Mouse (Mus musculus) stomach, embryonic 14.5 days (tissue): ENCODE measurements around the gene Mapk13. TPM values are rescaled to one million over a fixed set of nuclear protein-coding genes. Genes with fewer than 3 reads are reported as not detected.
"Not testable (repeated sequence)": the region's sequence is repeated elsewhere in the genome, so short reads cannot be mapped to it uniquely, and the experiment has no call there.

Experiments
- ATAC-seq: fragments of 200-750 bp; cut with Nextera tagmentation; 2 replicates; pipeline ENCODE4 v1.8.0; 2017; ENCODE audit warnings: low read depth, moderate TSS enrichment; ENCODE audit not compliant: insufficient number of reproducible peaks, insufficient read depth, low FRiP score
- H3K27ac ChIP-seq: fragments of 300-500 bp; sonication (generic); 2 replicates; pipeline ENCODE4 v1.5.1; 2014; ENCODE audit warnings: mild to moderate bottlenecking, low read length, moderate library complexity, mixed read lengths
- H3K27me3 ChIP-seq: fragments of 300-500 bp; sonication (generic); 2 replicates; pipeline ENCODE4 v1.6.1; 2014; ENCODE audit warnings: low read length, control low read depth, mixed read lengths; ENCODE audit not compliant: control insufficient read depth, insufficient read depth
- H3K36me3 ChIP-seq: fragments of 300-500 bp; sonication (generic); 2 replicates; pipeline ENCODE4 v1.6.1; 2014; ENCODE audit warnings: mild to moderate bottlenecking, control low read depth, low read length, moderate library complexity, mixed read lengths; ENCODE audit not compliant: control insufficient read depth, insufficient read depth
- H3K4me1 ChIP-seq: fragments of 300-500 bp; sonication (generic); 2 replicates; pipeline ENCODE4 v1.6.1; 2014; ENCODE audit warnings: low read length, control low read depth, mixed read lengths; ENCODE audit not compliant: control insufficient read depth, insufficient read depth
- H3K4me2 ChIP-seq: fragments of 300-500 bp; sonication (generic); replicated peaks from 2 replicates; pipeline ENCODE4 v1.6.1; 2014; ENCODE audit warnings: low read depth, low read length, control low read depth
- H3K4me3 ChIP-seq: fragments of 300-500 bp; sonication (generic); 2 replicates; pipeline ENCODE4 v1.5.1; 2014; ENCODE audit warnings: low read depth, low read length, control low read depth
- H3K9ac ChIP-seq: fragments of 300-500 bp; sonication (generic); replicated peaks from 2 replicates; pipeline ENCODE4 v1.6.1; 2014; ENCODE audit warnings: low read depth, mild to moderate bottlenecking, control low read depth, low read length, moderate library complexity, mixed read lengths
- H3K9me3 ChIP-seq: fragments of 300-500 bp; sonication (generic); 2 replicates; pipeline ENCODE4 v1.6.1; 2016; ENCODE audit warnings: low read depth, low read length, control low read depth; ENCODE audit not compliant: control insufficient read depth
- WGBS: fragments of 180-500 bp; shearing (Covaris S2); extraction: QIAGEN DNeasy Blood & Tissue Kit; methylation state at CpG from one replicate; pipeline ENCODE4 v1.1.7; 2014; 5-methylcytosine and 5-hydroxymethylcytosine counted together
- polyA plus RNA-seq: library from polyadenylated mRNA; unstranded; fragments of >200 nt; fragmentation: Nextera tagmentation; extraction: Ambion mirVana; gene quantifications from 2 replicates; pipeline ENCODE4 v1.2.1, GENCODE M21; 2014

Gene Mapk13
- polyA plus RNA-seq, 1 experiment from 2014 or later = 78.3 TPM

DNA sequence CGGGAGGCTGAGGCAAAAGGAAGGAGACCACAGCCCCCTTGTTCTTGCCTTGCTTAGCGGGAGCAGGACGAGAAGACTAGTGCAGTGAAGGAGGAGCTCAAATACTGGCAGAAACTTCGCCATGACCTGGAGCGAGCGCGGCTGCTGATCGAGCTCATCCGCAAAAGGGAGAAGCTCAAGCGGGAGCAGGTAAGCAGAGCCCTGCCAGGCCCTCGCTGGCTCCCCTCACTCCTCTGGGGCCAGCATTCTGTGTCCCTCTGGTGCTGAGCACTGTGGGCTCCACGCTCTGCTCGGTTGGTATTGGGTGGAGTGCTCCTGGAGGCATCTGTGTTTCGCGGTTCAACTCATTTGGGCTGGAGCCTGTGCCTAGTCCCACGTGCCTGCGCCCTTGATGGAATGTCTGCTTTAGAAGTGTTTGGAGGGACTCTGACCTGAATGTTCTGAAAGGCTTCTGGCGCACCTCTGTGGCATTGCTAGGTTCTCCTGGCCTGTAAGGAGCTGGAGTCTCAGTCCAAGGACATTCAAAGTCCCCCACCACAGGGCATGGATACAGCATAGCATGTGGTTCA is 45.5 kb downstream of the Mapk13 start:
- 87% methylated on average over 18 of the region's 18 CpGs for WGBS
- Histone ChIP-seq H3K9me3 (no peaks in the 10 kb centered on the region), H3K4me2 (no peak overlapping the region), H3K27ac (no peak overlapping the region), H3K4me3 (no peak overlapping the region), H3K4me1 (no peaks in the 10 kb centered on the region), H3K9ac (no peak overlapping the region), H3K27me3 (no peaks in the 10 kb centered on the region), H3K36me3 (peaks cover 70% of the 10 kb centered on the region)
- ATAC-seq = 0 out of 2 replicates have a peak, but pooled peaks have one; percentile 28

DNA sequence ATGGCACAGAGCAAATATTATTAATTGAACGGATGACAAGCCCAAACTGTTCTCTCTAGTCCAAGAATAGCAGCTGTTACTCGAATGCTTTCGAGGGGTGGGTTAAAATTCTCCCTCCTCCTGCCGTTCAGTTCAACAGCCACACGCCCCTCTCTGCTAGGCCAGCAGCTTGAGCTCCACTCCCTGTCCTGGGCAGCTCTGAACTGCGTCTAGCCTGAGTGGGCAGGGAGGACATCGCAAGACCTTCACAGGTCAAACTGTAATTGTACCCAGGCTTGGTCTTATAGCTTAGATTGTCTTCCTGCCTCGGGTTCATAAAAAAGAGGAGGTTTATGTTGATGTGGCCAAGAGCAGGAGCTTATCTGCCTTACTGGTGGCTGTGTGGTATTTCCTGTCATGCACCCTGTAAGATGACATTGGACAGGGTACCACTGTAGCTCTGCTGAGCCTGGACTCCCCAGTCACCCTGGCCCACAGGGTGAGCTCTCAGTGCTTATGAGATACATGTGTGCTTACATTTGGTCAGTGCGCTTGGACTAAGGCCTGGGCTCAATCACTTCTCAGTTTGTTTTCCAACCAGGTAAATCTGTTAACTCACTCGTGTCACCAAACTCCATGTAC is 46.4 kb downstream of the Mapk13 start:
- Histone ChIP-seq H3K27me3 (no peaks in the 10 kb centered on the region), H3K9ac (no peak overlapping the region), H3K4me2 (no peak overlapping the region), H3K4me1 (no peaks in the 10 kb centered on the region), H3K36me3 (peaks cover 65% of the 10 kb centered on the region), H3K4me3 (no peak overlapping the region), H3K27ac (no peak overlapping the region), H3K9me3 (no peaks in the 10 kb centered on the region)
- no peak for ATAC-seq
- WGBS = 65% methylated on average over 10 of the region's 10 CpGs

DNA sequence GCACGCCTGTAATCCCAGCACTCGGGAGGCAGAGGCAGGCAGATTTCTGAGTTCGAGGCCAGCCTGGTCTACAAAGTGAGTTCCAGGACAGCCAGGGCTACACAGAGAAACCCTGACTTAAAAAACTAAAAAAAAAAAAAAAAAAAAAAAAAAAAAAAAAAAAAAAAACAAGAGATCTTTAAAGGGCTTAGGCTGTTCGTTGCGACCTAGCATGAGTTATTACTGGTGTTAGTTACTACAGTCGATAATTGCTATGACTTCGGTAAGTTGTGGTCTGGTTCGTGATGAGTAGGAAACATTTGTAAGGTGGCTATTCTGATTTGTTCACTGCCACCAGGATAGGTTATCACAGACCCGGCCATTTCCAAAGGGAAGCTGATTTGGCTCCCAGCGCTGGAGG is 47.2 kb downstream of the Mapk13 start:
- H3K9ac ChIP-seq, H3K4me3 ChIP-seq, H3K27me3 ChIP-seq, H3K27ac ChIP-seq, H3K4me2 ChIP-seq, ATAC-seq, H3K9me3 ChIP-seq, H3K4me1 ChIP-seq: not testable (repeated sequence)
- WGBS = 94% methylated on average over 10 of the region's 10 CpGs
- peaks cover 69% of the 10 kb centered on the region for H3K36me3 ChIP-seq

DNA sequence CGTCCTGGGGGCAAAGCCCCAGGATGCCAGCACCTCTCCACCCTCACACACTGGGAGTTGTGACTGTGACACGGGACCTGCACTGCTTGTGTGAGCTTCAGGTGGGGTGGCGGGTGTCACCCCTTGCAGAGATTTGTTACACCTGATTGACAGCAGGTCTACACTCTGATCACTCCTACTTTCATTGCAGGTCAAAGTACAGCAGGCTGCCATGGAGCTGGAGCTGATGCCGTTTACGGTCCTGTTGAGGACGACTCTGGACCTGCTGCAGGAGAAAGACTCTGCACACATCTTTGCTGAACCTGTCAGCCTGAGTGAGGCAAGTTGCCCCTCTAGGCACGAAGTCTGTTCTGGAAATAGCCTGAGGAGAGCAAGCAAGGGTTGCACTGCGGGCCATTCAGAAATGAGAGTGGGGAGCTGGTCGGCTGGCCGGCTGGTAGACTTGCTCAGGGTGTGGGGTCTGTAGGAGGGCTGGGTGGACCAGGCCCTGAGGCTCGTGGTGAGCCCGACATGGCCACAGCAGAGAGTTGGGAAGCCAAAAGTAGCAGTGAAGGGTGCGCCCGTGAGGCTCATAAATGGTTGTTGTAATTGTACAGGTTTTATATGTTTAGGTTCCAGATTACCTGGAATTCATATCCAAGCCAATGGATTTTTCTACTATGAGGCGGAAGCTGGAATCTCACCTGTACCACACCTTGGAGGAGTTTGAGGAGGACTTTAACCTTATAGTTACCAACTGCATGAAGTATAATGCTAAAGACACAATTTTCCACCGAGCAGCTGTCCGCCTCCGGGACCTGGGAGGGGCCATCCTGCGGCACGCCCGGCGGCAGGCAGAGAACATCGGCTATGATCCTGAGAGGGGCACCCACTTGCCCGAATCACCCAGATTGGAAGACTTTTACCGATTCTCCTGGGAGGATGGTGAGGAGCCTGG is 48.0 kb downstream of the Mapk13 start:
- no peak overlapping the region for H3K27ac ChIP-seq
- H3K9ac ChIP-seq = no peak overlapping the region
- no peaks in the 10 kb centered on the region for H3K27me3 ChIP-seq
- no peaks in the 10 kb centered on the region for H3K4me1 ChIP-seq
- H3K9me3 ChIP-seq = no peaks in the 10 kb centered on the region
- 95% methylated on average over 25 of the region's 25 CpGs for WGBS
- H3K36me3 ChIP-seq = peaks cover 77% of the 10 kb centered on the region
- no peak overlapping the region for H3K4me2 ChIP-seq
- ATAC-seq = no peak
- H3K4me3 ChIP-seq = no peak overlapping the region

DNA sequence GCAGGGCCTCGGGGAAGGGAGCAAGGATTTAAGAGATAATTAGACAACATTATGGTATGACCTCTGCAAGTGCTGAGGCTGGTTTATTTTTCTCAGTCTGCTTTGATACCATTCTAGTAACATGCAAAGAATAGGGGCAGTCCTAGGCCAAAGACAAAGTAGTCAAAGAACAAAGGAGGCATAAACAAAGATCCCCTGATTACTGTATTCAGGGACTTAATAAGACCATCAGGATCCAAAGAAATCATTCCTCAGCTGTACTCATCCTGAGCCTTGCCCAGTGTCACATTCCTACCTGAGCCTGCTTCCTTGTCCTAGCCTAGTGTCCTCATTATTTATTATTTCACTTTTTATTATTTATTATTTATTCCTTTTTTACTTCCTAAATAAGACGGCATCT is 51.1 kb downstream of the Mapk13 start:
- no peaks in the 10 kb centered on the region for H3K4me1 ChIP-seq
- no peak for ATAC-seq
- H3K9ac ChIP-seq = no peak overlapping the region
- no peak overlapping the region for H3K4me3 ChIP-seq
- H3K36me3 ChIP-seq = peaks cover 82% of the 10 kb centered on the region
- WGBS = 92% methylated on average over 2 of the region's 2 CpGs
- H3K9me3 ChIP-seq = no peaks in the 10 kb centered on the region
- H3K27me3 ChIP-seq = no peaks in the 10 kb centered on the region
- no peak overlapping the region for H3K27ac ChIP-seq
- no peak overlapping the region for H3K4me2 ChIP-seq

DNA sequence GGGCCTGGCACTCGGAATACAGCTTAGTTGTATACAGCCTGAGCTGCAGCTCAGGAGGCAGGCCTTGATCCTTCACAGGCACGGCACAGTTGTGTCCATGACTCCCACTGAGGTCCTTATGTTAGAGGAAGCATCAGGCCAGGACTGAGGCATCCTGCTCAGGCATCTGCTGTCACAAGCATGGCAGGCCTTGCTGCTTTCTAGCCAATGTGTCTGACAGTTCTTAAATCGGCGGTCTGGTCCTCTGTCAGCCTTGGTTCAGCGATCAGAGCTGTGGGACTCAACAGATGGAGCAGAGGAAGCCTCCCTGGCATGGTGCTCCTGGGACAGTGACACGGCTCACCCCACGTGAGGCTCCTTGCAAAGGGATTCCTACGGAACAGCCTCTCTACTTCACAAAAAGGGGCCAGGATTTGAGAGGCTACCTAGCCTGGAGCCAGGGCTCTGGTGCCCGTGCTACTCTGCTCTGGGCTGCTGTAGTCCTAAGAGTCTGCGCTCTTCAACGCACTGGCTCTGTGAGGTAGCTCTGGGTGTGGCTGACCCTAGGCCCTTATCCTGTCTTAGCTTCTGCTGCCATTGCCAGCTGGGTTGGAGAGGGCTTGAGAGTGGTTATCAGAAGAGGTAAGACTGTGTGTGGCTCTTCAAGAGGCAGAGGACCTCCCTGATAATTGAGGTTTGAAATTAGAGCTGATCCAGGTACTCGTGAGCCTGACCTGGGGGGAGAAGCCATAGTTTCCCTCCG is 54.1 kb downstream of the Mapk13 start:
- peak; percentile 85; the same call in 1 of the 2 replicates for ATAC-seq
- H3K27ac ChIP-seq = no peak overlapping the region
- no peaks in the 10 kb centered on the region for H3K9me3 ChIP-seq
- 87% methylated on average over 13 of the region's 13 CpGs for WGBS
- H3K4me3 ChIP-seq = no peak overlapping the region
- no peak overlapping the region for H3K9ac ChIP-seq
- H3K4me2 ChIP-seq = no peak overlapping the region
- no peaks in the 10 kb centered on the region for H3K4me1 ChIP-seq
- H3K36me3 ChIP-seq = peaks cover 82% of the 10 kb centered on the region
- no peaks in the 10 kb centered on the region for H3K27me3 ChIP-seq

DNA sequence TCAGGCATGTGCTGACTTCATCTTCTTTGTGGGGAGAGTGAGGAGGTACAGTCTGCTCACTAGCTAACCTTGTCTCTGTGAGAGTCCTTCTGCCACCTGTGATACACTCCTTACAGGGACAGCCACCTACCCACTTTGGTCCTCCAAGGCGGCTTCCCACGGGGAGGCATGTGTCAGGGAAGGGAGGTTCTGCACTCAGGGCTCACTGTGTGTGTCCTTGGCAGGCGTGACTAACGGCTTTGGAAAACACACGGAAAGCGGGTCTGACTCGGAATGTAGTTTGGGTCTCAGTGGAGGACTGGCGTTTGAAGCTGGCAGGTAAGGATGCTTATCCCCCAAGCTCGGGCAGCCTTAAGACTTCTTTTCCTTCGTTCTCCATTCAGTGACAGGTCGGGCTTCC is 54.7 kb downstream of the Mapk13 start:
- no peak overlapping the region for H3K4me3 ChIP-seq
- no peak overlapping the region for H3K4me2 ChIP-seq
- no peaks in the 10 kb centered on the region for H3K4me1 ChIP-seq
- no peak overlapping the region for H3K27ac ChIP-seq
- no peak overlapping the region for H3K9ac ChIP-seq
- no peaks in the 10 kb centered on the region for H3K9me3 ChIP-seq
- WGBS = 81% methylated on average over 11 of the region's 11 CpGs
- ATAC-seq = 0 out of 2 replicates have a peak, but pooled peaks have one; percentile 6
- H3K36me3 ChIP-seq = peaks cover 82% of the 10 kb centered on the region
- H3K27me3 ChIP-seq = no peaks in the 10 kb centered on the region

DNA sequence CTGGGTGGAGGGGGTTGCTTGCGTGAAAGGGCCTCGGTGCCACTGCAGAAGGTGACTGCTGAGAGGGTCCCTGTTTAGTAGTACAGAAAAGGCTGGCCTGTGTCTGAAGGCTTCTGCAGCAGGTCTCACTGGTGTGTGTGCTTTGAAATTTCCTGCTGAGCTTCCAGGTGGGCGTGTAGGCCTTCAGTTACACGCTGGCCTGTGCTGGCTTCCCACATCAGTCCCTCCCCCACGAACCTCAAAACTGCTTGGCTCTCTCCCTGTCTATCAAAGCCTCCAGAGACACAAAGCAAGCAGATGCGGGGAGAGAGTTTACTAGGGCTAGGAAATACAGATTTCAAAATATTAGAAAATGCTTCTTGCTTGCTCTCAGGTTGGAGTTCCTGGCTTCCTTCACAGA is 55.8 kb downstream of the Mapk13 start:
- Histone ChIP-seq H3K9ac (no peak overlapping the region), H3K27ac (no peak overlapping the region)
- 75% methylated on average over 6 of the region's 6 CpGs for WGBS

More for the DNA sequence above, 55.8 kb downstream of the Mapk13 start:
- no peak overlapping the region for H3K4me3 ChIP-seq
- H3K4me2 ChIP-seq = no peak overlapping the region
- ATAC-seq = no peak
- H3K9me3 ChIP-seq = no peaks in the 10 kb centered on the region
- peaks cover 83% of the 10 kb centered on the region for H3K36me3 ChIP-seq
- no peaks in the 10 kb centered on the region for H3K27me3 ChIP-seq
- no peaks in the 10 kb centered on the region for H3K4me1 ChIP-seq
